Mouse (Mus musculus) v-Abl transformed pro-B cells (cell line): ENCODE results near the gene Yeats4.

Experiments used
- in situ Hi-C, 2 experiments: fragments of 400-800 bp; cut with MboI; formaldehyde crosslinking; loops; one replicate each; pipeline ENCODE4 v1.15.1; 2025; ENCODE audit not compliant: unreplicated experiment in 2 of 2

Gene Yeats4

DNA sequence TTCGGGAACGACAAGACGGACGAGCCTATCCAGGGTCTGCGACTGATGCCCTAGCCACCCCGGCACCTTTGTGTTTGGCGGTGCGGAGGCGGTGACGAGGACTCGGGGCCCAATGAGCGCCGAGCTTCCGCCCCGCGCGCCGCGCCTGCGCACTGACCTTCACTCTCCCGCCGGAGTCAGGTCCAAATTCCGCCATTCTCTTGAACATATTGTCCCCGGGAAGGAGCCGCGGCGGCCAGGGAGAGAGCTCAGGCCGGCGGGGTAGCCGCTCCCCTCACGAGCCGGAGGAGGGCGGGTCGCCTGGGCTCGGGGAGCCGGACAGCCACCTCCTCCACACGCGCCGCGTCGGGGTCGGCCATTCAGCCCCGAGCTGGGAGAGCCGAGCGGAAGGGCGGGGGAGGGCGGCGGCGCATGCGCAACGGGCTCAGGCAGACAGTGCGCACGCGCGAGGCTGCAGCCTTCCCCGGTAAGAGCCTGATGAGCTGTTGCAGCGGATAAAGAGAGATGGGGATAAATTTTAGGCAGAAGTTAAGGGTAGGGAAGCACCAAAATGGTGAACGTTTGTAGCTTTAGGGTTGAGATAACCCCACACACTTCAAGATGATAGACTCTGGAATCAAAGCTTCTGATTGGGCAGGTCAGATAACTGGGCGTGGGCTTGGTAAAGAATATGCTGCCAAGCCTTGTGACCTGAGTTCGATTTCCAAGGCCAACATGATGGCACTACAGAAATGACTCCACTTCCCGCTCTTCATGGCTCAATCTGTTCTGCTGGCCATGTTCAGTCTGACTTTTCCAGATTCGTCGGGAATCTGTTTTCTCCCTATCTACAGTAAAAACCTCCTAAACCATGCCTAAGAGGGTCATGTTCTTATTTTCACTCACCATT, at the start of gene Yeats4:
Yeats4 (minus strand) TSS at position 406 of the 889 bp plus-strand sequence.
- in situ Hi-C loops = loop anchor here (25.0 kb wide), 2 partner anchors 762 to 887 kb away; partner anchors contain the start of gene Kcnmb4 (in 2 of the 2)

DNA sequence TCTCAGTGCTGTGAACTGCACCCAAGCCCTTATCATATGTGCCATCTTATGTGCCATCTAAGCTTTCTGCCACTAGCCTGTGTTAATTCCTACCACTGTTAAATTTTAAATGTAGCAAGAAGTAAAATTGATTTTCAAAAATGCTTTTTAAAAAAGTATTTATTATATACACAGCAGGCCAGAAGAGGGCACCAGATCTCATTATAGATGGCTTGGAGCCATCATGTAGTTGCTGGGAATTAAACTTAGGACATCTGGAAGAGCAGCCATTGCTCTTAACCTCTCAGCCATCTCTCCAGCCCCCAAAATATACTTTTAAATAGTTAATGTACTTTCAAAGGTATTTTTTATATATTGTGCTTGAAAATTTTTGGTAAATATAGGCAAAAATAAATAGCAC, 47.7 kb upstream of the Yeats4 start:
- in situ Hi-C loops = loop anchor here (5.0 to 10.0 kb wide), 4 partner anchors 53 to 423 kb away; no protein-coding TSS in a partner anchor

DNA sequence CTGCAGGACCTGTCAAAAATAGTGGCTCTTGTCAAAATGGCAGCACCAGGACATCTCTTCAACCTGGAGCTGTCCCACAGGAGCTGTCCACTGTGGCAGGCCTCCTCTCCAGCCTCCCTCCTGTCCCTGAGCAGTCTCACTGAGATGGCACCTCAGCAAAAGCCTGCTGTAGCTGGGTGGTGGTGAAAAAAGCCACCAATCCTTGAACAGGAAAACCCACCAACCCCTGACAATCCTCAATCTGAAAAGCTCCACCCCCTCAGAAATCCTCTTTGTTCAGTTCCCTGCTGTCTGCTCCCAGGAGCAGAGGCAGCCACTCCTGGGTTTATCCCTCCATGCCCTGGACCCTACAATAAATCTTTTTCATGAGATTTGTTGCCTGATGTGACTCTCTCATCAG, 35.6 kb upstream of the Yeats4 start:
- in situ Hi-C loops = no loop called here

DNA sequence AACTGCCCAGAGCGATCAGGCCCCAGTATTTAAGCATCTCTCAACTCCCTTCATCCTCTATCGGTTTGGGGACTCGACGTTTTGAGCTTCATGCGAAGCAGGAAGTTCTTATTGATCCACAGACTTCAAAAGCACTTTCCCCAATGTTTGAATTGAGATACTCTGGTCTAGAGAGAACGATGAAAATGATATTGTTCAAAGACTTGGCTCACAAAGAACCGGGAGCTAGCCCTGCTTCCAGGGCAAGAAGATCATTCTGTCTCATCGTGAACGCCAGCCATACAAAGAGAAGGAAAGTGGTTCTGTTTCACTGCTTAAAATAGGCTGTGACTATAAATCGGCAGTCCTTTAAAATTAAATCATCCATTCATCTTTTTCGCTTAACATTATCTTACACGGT, 14.3 kb upstream of the Yeats4 start, which contains the start of gene 9530003J23Rik:
9530003J23Rik (minus strand) TSS at position 101 of the 400 bp plus-strand sequence.
- in situ Hi-C loops = no loop called here

DNA sequence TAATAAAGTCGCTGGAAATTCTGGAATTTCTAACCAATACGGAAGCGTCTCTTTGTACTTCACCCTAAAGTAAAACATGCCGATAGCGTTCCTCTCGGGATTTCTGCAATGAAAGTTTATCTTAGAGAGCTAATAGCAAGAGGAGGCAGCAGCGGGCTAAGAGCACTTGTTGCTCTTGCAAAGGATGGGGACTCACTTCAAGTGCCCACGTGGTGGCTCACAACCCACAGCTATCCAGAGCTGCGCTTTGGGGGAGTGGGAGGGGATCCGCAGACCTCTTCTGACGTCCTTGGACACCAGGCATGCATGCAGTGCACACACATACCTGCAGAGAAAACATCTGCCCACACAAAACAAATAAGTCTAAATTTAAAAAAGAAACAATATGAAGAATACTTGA, 11.6 kb upstream of the Yeats4 start:
- in situ Hi-C loops = no loop called here

DNA sequence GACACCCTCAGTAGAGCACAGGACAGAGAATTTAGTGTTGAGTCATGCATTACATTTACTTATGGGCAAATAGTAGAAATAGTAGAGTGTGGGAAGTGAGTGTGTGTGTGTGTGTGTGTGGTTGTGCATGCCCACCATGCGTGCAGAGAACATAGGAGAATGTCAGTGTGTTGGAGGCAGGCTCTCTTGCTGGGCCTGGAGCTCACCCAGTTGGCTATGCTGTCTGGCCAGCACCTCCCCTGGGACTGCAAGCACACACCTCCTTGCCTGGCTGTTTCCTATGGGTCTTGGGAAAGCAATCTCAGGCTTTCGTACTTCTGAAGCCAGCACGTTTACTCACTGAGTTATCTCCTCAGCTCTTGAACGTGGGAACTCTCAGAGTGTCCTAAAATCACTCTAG, 10.5 kb upstream of the Yeats4 start:
- in situ Hi-C loops = no loop called here

DNA sequence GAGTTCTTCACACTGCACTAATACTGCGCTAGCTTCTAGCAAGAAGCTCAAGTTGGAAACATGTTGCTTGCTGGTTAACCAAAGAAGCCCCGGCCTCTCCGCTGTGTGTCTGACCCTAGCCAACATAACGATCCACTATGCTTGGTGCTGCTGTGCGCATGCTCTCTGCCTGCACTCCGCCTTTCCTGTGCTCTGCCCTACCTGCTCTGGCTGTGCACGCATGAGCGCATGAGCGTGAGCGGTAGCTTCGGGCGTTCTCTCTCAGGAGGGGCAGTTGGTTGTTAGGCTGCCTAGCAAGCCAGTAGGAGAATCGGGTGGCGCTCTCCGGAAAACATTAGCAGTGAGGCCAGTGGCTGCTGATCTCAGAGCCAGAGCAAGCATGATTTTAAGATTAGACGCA, 5.5 kb upstream of the Yeats4 start:
- in situ Hi-C loops = no loop called here

DNA sequence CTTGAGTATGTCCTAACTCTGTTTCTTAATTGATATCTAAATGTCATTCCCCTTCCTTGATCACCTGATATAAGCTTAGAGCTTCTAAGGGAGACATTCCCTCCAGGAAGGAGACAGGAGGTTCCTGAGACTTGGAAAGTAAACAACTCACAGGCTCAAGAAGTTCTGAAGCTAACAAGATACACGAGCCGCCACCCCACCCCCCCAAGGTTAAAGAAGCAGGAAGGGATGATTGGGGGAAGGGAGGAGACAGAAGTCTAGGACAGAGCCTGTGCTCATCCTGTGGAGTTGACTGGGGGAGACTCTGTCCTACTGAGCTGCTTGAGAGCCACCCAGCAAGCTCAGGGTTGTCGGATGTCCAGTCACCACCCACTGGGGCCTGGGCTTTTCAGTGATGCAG, 1.7 kb upstream of the Yeats4 start:
- in situ Hi-C loops = no loop called here

DNA sequence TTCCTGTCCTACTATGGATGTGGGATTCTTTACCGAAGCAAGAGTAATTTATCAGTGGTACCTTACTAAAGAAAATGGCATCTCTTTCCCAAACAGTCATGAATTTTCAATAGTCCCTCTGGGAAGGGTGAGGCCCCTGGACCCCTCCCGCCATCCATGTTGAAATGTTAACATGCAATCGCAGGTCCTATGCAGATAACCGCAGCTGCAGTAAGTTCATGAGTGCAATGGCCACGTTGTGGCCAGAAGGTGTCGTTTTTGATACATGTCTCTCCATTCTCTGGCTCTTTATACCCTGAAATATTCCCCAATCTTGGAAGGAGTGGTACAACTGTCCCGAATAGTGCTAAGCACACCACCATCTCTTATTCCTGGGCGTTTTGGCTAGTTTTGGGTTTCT, 787 bp upstream of the Yeats4 start:
- in situ Hi-C loops = no loop called here

DNA sequence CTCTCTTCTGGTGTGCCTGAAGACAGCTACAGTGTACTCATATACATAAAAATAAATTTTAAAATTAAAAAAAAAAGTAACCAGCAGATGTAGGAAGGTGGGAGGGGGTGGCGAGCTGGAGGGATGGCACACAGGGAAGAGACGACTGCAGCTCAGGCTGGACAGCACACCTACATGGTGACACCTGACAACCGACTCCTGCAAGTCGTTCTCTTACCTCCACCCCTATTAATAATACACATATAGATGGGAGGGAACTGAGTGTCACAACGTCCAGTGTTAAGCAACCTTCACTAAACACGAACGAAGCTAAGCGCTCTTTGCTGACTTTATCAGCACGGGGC, 577 bp downstream of the Yeats4 start:
- in situ Hi-C loops = loop anchor here (25.0 kb wide), 2 partner anchors 761 to 886 kb away; partner anchors contain the start of gene Kcnmb4 (in 2 of the 2)

DNA sequence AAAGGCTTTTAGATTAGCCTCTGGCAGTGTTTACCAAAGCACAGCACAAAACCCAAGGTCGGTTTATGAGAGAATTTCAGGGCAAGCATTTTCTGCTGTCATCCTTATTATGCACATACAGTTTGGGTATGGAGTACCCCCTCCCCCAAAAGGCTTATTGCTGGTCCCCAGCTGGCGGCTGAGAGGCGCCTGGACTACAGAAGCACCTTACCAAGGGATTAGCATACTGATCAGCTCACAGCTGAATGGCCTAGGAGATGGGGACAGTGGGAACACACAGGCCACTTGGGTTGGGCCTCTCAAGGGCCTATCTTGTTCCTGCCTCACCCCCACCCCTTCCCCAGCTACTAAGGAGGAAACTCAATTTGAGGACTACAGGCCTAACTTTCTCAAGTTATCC, 1.5 kb downstream of the Yeats4 start:
- in situ Hi-C loops = loop anchor here (25.0 kb wide), 2 partner anchors 761 to 886 kb away; partner anchors contain the start of gene Kcnmb4 (in 2 of the 2)

DNA sequence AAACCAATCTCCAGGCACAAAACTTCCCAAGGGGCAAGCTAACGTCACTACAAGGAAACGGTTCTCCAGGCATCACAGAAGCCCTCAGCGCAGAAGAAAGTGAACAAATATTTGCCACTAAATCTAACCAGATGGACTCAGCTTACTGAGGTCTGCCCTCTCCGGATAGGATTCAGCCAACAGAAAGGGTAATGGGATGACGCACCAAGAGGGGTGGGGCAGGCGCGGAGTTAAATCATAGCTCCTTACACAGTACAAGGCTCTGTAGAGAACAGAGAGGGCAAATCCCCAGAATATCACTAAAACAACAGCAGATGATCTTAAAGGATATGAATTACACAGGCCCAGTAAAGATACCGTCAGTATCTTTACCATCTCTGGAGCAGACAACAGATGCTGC, 6.0 kb downstream of the Yeats4 start:
- in situ Hi-C loops = loop anchor here (5.0 to 25.0 kb wide), 5 partner anchors 271 to 884 kb away; partner anchors contain the start of gene Kcnmb4 (in 2 of the 2)

DNA sequence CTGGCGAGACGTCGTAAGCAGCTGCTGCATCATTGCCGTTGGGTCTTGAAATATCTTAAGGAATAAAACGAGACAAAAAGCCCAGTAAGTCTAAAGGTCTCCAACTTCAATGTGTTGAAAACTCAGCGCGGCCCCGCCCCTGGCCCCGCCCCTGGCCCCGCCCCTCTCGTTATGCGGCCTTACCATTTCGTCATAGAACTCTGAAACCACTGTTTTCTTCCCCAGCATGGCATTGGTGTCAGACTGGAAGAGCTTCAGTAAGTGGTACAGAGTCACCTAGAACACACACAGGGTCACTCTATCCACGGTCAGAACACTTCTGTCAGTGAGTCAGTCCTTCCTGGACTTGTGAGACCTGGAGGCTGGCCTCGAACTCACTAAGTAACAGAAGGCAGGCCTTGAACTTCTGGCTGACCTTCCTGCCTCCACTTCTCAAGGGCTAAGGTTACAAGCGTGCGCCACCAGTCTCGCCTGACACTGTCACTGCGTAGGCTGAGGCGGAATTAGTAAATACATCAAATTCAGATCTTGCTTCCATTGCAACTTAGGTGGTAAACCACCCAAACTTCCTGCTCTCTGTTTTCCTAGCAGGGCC, 7.0 kb downstream of the Yeats4 start:
- in situ Hi-C loops = loop anchor here (5.0 to 25.0 kb wide), 5 partner anchors 270 to 883 kb away; partner anchors contain the start of gene Kcnmb4 (in 2 of the 2)

DNA sequence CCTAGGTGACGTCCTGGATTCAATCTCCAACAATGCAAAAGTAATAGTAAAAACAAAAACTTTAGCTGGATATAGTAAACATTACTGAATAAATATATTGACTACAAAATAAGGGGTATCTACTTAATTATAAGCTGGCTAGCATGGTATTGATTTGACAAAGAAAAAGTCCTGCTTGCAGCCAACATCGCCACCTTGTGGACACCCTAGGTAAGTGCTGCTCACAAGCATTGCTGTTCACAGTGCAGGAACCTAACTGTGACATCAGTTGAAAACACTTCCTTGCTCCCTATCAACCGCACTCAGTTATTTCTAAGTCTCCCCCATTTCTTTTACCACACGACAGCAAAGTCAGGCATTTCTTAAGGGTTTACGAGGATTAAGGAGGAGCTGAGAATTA, 7.5 kb downstream of the Yeats4 start:
- in situ Hi-C loops = loop anchor here (5.0 to 25.0 kb wide), 5 partner anchors 269 to 882 kb away; partner anchors contain the start of gene Kcnmb4 (in 2 of the 2)

DNA sequence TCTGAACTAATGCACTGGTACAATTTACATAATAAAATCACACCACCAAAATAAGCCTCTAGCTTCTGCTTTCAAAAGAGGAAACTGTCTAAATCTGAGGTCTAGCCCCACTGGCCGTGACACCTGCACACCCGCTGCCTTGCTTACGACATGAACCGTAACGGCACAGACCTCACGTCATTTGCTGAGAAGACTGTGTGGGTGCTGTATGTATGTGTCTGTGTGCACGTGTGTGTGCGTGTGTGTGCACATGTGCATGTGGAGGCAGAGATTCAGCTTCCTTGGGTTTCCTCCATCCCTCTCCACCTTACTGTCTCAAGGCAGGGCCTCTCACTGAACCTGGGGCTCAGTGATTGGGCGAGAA, 8.2 kb downstream of the Yeats4 start:
- in situ Hi-C loops = loop anchor here (5.0 to 25.0 kb wide), 5 partner anchors 269 to 881 kb away; partner anchors contain the start of gene Kcnmb4 (in 2 of the 2)

DNA sequence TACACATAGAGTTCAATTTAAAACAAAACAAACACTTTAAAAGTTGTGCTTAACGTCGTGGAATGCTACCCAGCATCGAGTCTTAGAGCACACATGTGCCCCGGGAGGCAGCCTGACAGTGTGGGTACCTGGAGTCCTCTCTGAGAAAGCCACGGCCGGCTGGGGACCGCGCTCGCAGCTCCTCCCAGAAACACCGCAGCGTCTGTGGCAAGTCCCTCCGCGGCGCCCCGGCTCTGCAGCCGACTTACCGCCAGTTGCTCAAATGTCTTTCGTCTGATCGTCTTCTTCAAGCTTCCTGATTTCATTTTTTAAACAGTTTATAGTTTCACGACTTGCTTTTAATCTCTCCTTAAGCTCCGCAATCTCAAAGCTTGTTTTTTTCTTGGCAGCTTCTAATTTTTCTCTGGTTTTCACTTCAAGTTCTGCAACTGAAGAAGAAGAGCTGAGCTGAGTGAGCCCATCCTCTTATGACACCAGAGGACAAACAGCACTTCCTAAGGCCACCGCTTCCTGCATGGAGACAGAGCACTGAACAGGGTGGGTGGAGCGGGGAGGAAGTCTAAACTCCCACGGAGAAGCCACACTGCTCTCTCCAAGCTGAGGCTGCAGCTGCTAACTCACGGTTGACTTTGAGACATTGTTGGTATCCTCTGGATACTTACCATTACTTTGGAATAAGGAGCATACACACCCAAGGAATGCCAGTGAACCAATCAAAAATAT, 8.7 kb downstream of the Yeats4 start:
- in situ Hi-C loops = loop anchor here (5.0 to 25.0 kb wide), 5 partner anchors 268 to 881 kb away; partner anchors contain the start of gene Kcnmb4 (in 2 of the 2)

DNA sequence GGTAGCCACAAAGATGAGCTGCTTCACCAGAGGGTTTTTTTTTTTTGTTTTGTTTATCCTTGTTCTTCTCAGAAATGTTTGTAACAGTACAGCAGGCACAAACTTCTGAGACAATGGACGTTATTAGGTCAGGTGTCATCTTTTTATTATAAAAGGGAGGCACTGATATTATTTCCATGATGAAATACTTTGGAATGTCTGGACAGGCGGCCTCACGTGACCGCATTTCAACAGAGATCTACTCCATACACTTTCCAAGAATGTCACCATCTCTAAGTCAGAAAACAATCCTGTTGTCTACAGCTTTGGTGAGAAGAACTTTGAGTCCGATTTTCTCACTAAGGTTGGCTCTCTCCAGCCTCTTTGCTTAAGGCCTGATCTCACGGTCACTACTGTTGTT, 13.3 kb downstream of the Yeats4 start:
- in situ Hi-C loops = loop anchor here (5.0 to 25.0 kb wide), 5 partner anchors 149 to 876 kb away; partner anchors contain the start of genes Kcnmb4 (in 2 of the 2) and Cct2 (in 1 of the 2)

DNA sequence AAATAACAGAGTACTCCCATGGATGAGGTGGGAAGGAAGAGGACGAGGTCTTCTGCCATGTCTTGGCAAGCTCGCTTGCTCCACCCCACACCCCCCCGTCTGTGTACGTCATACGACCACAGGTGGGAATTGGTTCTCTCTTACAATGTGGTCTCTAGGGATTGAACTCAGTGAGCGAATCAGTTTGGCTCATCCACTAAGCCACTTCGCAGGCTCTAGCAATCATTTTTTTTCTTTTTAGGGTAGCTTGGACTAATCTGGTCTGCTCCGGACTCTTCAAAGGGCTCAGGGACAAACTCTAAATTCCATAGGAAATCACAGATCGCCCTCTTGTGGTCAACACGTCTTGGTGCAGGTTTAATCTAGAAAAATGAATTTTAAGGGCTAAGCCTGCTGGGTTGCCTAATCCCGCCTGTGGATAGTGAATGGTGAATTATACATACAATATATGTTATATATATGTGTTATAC, 14.8 kb downstream of the Yeats4 start:
- in situ Hi-C loops = loop anchor here (5.0 to 25.0 kb wide), 4 partner anchors 152 to 1005 kb away; partner anchors contain the start of gene Kcnmb4 (in 2 of the 2)

DNA sequence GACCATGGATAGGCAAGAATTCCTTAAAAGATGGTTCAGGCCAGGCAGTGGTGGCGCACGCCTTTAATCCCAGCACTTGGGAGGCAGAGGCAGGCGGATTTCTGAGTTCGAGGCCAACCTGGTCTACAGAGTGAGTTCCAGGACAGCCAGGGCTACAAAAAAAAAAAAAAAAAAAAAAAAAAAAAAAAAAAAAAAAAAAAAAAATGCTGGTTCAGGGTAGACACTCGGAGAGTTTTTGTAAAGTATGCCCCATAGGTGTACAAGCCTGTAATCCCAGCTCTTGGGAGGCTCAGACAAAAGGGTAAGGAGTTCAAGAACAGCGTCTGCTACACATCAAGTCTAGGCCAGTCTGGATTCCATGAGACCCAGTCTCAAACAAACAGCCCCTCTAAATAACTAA, 15.5 kb downstream of the Yeats4 start:
- in situ Hi-C loops = loop anchor here (5.0 to 25.0 kb wide), 4 partner anchors 151 to 1004 kb away; partner anchors contain the start of gene Kcnmb4 (in 2 of the 2)

DNA sequence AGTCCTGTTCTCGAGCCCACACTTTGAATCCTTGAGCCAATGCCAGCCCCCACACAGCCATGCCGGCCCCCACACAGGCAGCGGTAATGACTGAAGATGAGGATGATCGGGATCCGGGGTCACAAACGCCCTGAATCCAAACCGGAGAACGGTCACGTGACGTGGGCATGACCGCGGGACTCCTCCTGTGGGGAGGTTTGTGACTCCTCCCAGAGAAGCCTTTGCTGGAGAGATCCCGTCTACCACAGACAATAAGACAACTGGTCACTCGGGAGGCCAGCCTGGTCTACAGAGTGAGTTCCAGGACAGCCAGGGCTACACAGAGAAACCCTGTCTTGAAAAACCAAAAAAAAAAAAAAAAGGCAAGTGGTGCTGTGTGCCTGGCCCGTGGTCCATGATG, 16.1 kb downstream of the Yeats4 start:
- in situ Hi-C loops = loop anchor here (5.0 to 25.0 kb wide), 4 partner anchors 151 to 1003 kb away; partner anchors contain the start of gene Kcnmb4 (in 2 of the 2)
